Mouse (Mus musculus) CH12.LX (cell line): ENCODE measurements around the gene Vim. TPM values are rescaled to one million over a fixed set of nuclear protein-coding genes. Genes with fewer than 3 reads are reported as not detected.

Experiments used
- DNase-seq: peaks from one replicate; pipeline ENCODE4 v3.0.0-alpha.2; 2013; ENCODE audit errors: extremely low read depth
- H3K27ac ChIP-seq: 2 replicates; pipeline ENCODE4 v1.5.1; 2012; ENCODE audit warnings: low read depth, mild to moderate bottlenecking, control low read depth, moderate library complexity; ENCODE audit not compliant: insufficient read depth
- H3K27me3 ChIP-seq: replicated peaks from 2 replicates; pipeline ENCODE3; 2012; ENCODE audit warnings: inconsistent platforms
- H3K36me3 ChIP-seq, 2 experiments: replicated peaks in 1 of 2; 2 replicates each; pipeline versions ENCODE3 to v1.6.1; 2012; ENCODE audit warnings: inconsistent platforms in 1 of 2, low read length in 1 of 2, mild to moderate bottlenecking in 1 of 2, mixed read lengths in 1 of 2, moderate library complexity in 1 of 2; ENCODE audit not compliant: control insufficient read depth in 1 of 2, insufficient read depth in 1 of 2
- H3K4me1 ChIP-seq, 2 experiments: 2 replicates each; pipeline ENCODE4 v1.6.1; 2012; ENCODE audit warnings: inconsistent platforms in 1 of 2, moderate library complexity in 1 of 2; ENCODE audit not compliant: insufficient read depth in 2 of 2, control insufficient read depth in 1 of 2
- H3K4me2 ChIP-seq: 2 replicates; pipeline ENCODE4 v1.6.1; 2012; ENCODE audit warnings: low read depth, mild to moderate bottlenecking, control low read depth; ENCODE audit not compliant: poor library complexity, insufficient read depth, severe bottlenecking
- H3K4me3 ChIP-seq, 3 experiments: fragments of 150-350 bp in 1 of 3; sonication (generic) in 1 of 3; replicated peaks in 1 of 3; 2 replicates each; pipeline versions ENCODE3 to v1.5.1; 2011 to 2012; ENCODE audit warnings: low read depth in 2 of 3, low read length in 2 of 3, mild to moderate bottlenecking in 2 of 3, moderate library complexity in 2 of 3, control low read depth in 1 of 3, improper control_type of control experiment in 1 of 3, inconsistent platforms in 1 of 3, mixed read lengths in 1 of 3; ENCODE audit not compliant: poor library complexity in 1 of 3
- H3K79me2 ChIP-seq: replicated peaks from 2 replicates; pipeline ENCODE4 v1.6.1; 2012; ENCODE audit warnings: mild to moderate bottlenecking, moderate library complexity; ENCODE audit not compliant: control insufficient read depth, poor library complexity, insufficient read depth, severe bottlenecking; ENCODE audit errors: extremely low read depth
- H3K9ac ChIP-seq: 2 replicates; pipeline ENCODE4 v1.6.1; 2012; ENCODE audit warnings: low read depth, mild to moderate bottlenecking, control low read depth, moderate library complexity; ENCODE audit not compliant: insufficient read depth
- H3K9me3 ChIP-seq: replicated peaks from 2 replicates; pipeline ENCODE3; 2012; ENCODE audit warnings: low read length, inconsistent platforms, mixed read lengths
- BHLHE40 ChIP-seq: IDR thresholded peaks from 2 replicates; pipeline ENCODE4 v1.6.1; 2011; ENCODE audit warnings: mild to moderate bottlenecking, low read depth, low read length, improper control_type of control experiment
- CHD1 ChIP-seq: IDR thresholded peaks from 2 replicates; pipeline ENCODE4 v1.6.1; 2012; ENCODE audit warnings: low read depth, low read length, improper control_type of control experiment, inconsistent platforms
- CHD2 ChIP-seq: IDR thresholded peaks from 2 replicates; pipeline ENCODE4 v1.6.1; 2011; ENCODE audit warnings: low read length, improper control_type of control experiment
- CTCF ChIP-seq, 2 experiments: IDR thresholded peaks in 1 of 2; conservative IDR thresholded peaks in 1 of 2; 2 replicates each; pipeline ENCODE4 v1.5.1; 2011 to 2012; ENCODE audit warnings: low read depth in 2 of 2, low read length in 2 of 2, improper control_type of control experiment in 1 of 2, inconsistent platforms in 1 of 2, mild to moderate bottlenecking in 1 of 2, moderate library complexity in 1 of 2
- E2F4 ChIP-seq: IDR thresholded peaks from 2 replicates; pipeline ENCODE4 v1.6.1; 2011; ENCODE audit warnings: low read depth, low read length, improper control_type of control experiment; ENCODE audit not compliant: insufficient replicate concordance
- JUN ChIP-seq: IDR thresholded peaks from 2 replicates; pipeline ENCODE4 v1.6.1; 2011; ENCODE audit warnings: low read depth, mild to moderate bottlenecking, low read length, improper control_type of control experiment, moderate library complexity; ENCODE audit not compliant: insufficient read depth
- KAT2A ChIP-seq: IDR thresholded peaks from 2 replicates; pipeline ENCODE4 v1.6.1; 2012; ENCODE audit warnings: low read length, improper control_type of control experiment, inconsistent platforms; ENCODE audit not compliant: insufficient replicate concordance
- MAX ChIP-seq: IDR thresholded peaks from 2 replicates; pipeline ENCODE4 v1.6.1; 2011; ENCODE audit warnings: low read length, improper control_type of control experiment
- MAZ ChIP-seq: IDR thresholded peaks from 2 replicates; pipeline ENCODE4 v1.6.1; 2012; ENCODE audit warnings: low read depth, mild to moderate bottlenecking, inconsistent platforms, low read length, improper control_type of control experiment, moderate library complexity
- MEF2A ChIP-seq: IDR thresholded peaks from 2 replicates; pipeline ENCODE4 v1.6.1; 2014; ENCODE audit warnings: low read depth, mild to moderate bottlenecking, inconsistent platforms, low read length, improper control_type of control experiment, borderline replicate concordance
- PAX5 ChIP-seq: IDR thresholded peaks from 2 replicates; pipeline ENCODE4 v1.6.1; 2012; ENCODE audit warnings: low read length, inconsistent platforms, mixed read lengths
- POLR2A ChIP-seq: IDR thresholded peaks from 2 replicates; pipeline ENCODE4 v1.6.1; 2011; ENCODE audit warnings: low read depth, mild to moderate bottlenecking, improper control_type of control experiment, low read length
- POLR2AphosphoS2 ChIP-seq: IDR thresholded peaks from 2 replicates; pipeline ENCODE4 v1.6.1; 2011; ENCODE audit warnings: low read depth, low read length, improper control_type of control experiment
- RAD21 ChIP-seq: IDR thresholded peaks from 2 replicates; pipeline ENCODE4 v1.6.1; 2011; ENCODE audit warnings: low read depth, mild to moderate bottlenecking, low read length, improper control_type of control experiment, moderate library complexity
- UBTF ChIP-seq: IDR thresholded peaks from 2 replicates; pipeline ENCODE4 v1.6.1; 2012; ENCODE audit warnings: low read depth, mild to moderate bottlenecking, inconsistent platforms, low read length, improper control_type of control experiment, moderate library complexity
- USF2 ChIP-seq: conservative IDR thresholded peaks from 2 replicates; pipeline ENCODE4 v1.6.1; 2011; ENCODE audit warnings: low read depth, low read length, improper control_type of control experiment
- ZC3H11A ChIP-seq: IDR thresholded peaks from 2 replicates; pipeline ENCODE4 v1.6.1; 2012; ENCODE audit warnings: low read depth, mild to moderate bottlenecking, inconsistent platforms, low read length, improper control_type of control experiment
- ZKSCAN1 ChIP-seq: IDR thresholded peaks from 2 replicates; pipeline ENCODE4 v1.6.1; 2012; ENCODE audit warnings: low read depth, inconsistent platforms, low read length, improper control_type of control experiment, borderline replicate concordance
- ZMIZ1 ChIP-seq: IDR thresholded peaks from 2 replicates; pipeline ENCODE4 v1.6.1; 2012; ENCODE audit warnings: low read depth, mild to moderate bottlenecking, inconsistent platforms, low read length, improper control_type of control experiment
- ZNF384 ChIP-seq: IDR thresholded peaks from 2 replicates; pipeline ENCODE4 v1.6.1; 2012; ENCODE audit warnings: low read depth, low read length, improper control_type of control experiment, inconsistent platforms
- dilution Hi-C: fragments of 300-500 bp; cut with MboI; formaldehyde crosslinking; loops from 2 replicates; pipeline ENCODE4 v1.14.3; 2020; ENCODE audit warnings: low sequenced_read_pairs; ENCODE audit not compliant: extremely low pct_unique_long_range_greater_than_20kb, extremely low pct_ligation_motif_present
- in situ Hi-C: fragments of 300-500 bp; cut with MboI; formaldehyde crosslinking; loops from 3 replicates; pipeline ENCODE4 v1.14.3; 2019; ENCODE audit warnings: low sequenced_read_pairs, low pct_ligation_motif_present, low pct_unique_long_range_greater_than_20kb, mixed read lengths
- polyA plus RNA-seq: library from polyadenylated mRNA; unstranded; fragments of >175 nt; gene quantifications from 2 replicates; pipeline ENCODE4 v1.2.1, GENCODE M21; 2012; ENCODE audit warnings: low read depth; ENCODE audit not compliant: insufficient read length
- total RNA-seq, 2 experiments: library from RNA; depleted of rRNA; stranded (reverse); fragments of 300-350 nt in 1 of 2; fragments of >200 nt in 1 of 2; gene quantifications; 2 replicates each; pipeline ENCODE4 v1.2.3; 2012 to 2014

The Vim gene
- total and polyA plus RNA-seq, 3 experiments, result 153 to 164 (median 157) TPM

DNA sequence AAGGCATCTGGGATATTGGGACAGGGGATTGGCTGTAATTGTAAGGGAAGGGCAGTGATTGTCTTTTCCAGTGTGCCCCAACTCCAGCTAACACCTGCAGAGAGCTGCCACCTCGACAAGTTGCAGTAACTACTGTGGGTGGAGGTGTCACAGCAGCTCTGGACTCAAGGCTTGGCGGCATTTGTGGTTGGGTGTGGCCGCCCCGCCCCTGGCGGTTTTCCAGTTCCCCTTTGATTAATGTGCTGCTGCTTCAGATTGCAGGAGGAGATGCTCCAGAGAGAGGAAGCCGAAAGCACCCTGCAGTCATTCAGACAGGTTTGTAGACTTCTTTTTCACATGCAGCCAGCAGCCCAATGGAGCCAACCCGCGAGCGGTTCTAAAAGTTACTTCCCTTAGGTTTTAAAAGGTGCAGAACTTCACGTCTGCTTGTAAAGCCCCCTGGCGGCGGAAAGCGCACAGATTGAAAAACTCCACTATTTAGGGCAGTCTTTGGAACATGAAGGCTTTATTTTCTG is 1.6 kb downstream of the Vim start (continued):
- TF ChIP-seq ZKSCAN1 (no peak), CTCF (conservative IDR thresholded peaks at IDR 0.05 in 1 of 2, IDR thresholded peaks at IDR 0.05 in 1 of 2; ENCODE audit: low read depth in 2 of 2, low read length in 2 of 2) (peak; percentile 48 to 77; a peak in 3 of 4 replicates), USF2 (no peak), UBTF (peak; percentile 36; the same call in 1 of the 2 replicates), CHD1 (no peak), E2F4 (no peak; the same call in 1 of the 2 replicates), PAX5 (no peak), POLR2AphosphoS2 (no peak), CHD2 (0 out of 2 replicates have a peak, but pooled peaks have one; percentile 31)

DNA sequence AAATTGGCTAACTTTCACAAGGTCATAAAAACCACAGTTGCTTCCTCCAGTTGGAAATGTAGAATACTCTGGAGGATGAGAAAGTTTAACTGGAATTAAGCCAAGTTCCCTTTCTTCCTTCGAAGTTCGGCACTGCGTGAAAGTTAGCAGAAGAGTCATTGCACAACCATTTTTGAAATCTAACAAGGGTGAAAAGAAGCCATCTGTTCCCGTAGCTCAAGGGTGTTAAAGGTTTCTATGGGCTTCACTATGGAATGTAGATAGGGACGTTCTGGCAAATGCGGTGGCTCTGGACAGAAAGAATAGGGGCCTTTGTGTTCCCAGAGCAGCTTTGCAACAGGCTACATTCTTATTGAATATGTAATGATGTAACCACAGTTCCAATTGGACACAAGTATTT is 2.2 kb downstream of the Vim start:
- H3K9ac ChIP-seq, result peak overlapping the region; percentile 39; the same call in 1 of the 2 replicates
- DNase-seq, result no peak
- TF ChIP-seq ZNF384 (no peak), UBTF (no peak)
- TF ChIP-seq, all 38 proteins: peak for 0
- Histone ChIP-seq H3K4me2 (peak overlapping the region; percentile 59), H3K27me3 (no peaks in the 10 kb centered on the region), H3K4me3 (peak overlapping the region; percentile 68 to 73 (median 69)), H3K36me3 (peaks cover 11 to 36% of the 10 kb centered on the region in 2 experiments), H3K4me1 (peaks cover 5 to 26% of the 10 kb centered on the region in 2 experiments), H3K27ac (no peak overlapping the region), H3K79me2 (no peaks in the 10 kb centered on the region), H3K9me3 (no peaks in the 10 kb centered on the region)
- in situ Hi-C loops (loop anchor here (10.0 kb wide), 2 partner anchors 171 to 199 kb away; no protein-coding TSS in a partner anchor), dilution Hi-C loops (no loop called here)

DNA sequence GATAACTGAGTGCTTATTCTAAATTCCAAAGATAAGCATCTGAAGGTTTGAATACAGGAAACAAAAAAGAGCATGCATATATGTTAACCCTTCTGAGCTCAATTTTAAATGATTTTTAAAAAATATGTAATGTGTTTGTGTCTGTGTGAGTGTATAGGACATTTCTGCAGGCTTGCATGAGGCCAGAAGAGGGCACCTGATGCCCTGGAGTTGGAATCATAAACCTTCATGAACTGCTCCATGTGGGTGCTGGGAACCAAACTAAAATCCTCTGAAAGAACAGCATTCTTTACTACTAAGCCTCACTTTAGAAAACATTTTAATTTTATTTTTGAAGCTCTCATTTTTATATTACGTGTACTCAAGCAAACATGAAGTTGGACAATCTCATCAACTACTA is 3.7 kb downstream of the Vim start:
- Histone ChIP-seq H3K9ac (no peak overlapping the region), H3K9me3 (no peaks in the 10 kb centered on the region), H3K4me3 (no peak overlapping the region), H3K79me2 (no peaks in the 10 kb centered on the region), H3K4me1 (peaks cover 0 to 17% of the 10 kb centered on the region in 2 experiments; a peak in 2 of 4 replicates), H3K4me2 (no peak overlapping the region), H3K27ac (no peak overlapping the region), H3K27me3 (no peaks in the 10 kb centered on the region), H3K36me3 (peaks cover 23 to 50% of the 10 kb centered on the region in 2 experiments)
- in situ Hi-C loops, result loop anchor here (10.0 kb wide), 2 partner anchors 173 to 197 kb away; no protein-coding TSS in a partner anchor
- TF ChIP-seq BHLHE40 (no peak), POLR2A (no peak), MAZ (no peak), MAX (no peak), ZKSCAN1 (no peak), CHD2 (no peak), JUN (no peak), MEF2A (no peak), ZC3H11A (no peak), RAD21 (peak; percentile 2), CTCF (conservative IDR thresholded peaks at IDR 0.05 in 1 of 2, IDR thresholded peaks at IDR 0.05 in 1 of 2; ENCODE audit: low read depth in 2 of 2, low read length in 2 of 2) (peak in 1 of 2 experiments; percentile 22; a peak in 1 of 4 replicates), ZMIZ1 (no peak), KAT2A (no peak)
- no peak for DNase-seq
- dilution Hi-C loops, result no loop called here
